Mouse (Mus musculus) heart, postnatal 0 days (tissue): ENCODE data around the gene Hrh2.

Experiments used
- CTCF ChIP-seq: IDR thresholded peaks from 2 replicates; pipeline ENCODE4 v1.5.1; 2016; ENCODE audit warnings: antibody characterized with exemption, control low read depth, low read depth
- EP300 ChIP-seq: IDR thresholded peaks from 2 replicates; pipeline ENCODE4 v1.6.1; 2016; ENCODE audit warnings: antibody characterized with exemption, low read depth

DNA sequence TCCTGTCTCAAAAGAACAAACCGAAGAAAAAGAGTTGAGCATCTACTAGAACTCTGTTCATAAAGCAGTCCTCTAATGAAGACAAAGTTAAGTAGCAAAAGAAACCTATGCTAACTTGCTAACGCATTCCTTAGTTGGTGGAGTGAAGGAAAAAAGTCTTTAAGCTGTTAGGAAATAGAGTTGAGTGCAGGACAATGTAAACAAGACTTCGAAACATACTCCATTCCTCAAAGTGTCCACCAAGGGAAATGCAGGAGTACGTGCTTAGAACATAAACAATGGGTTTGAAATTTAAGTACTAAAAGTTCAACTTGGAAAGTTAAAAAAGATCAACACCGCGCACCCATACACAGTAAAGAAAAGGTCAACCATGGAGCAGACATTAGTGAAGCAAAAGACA, 38.2 kb downstream of the Hrh2 start:
- no peak for TF ChIP-seq CTCF
- TF ChIP-seq EP300, result no peak
